Mouse (Mus musculus) right cerebral cortex, postnatal 36 days (tissue): ENCODE results near the gene Folr1.

ENCODE experiments used
- DNase-seq, 2 experiments: peaks; one replicate each; pipeline ENCODE4 v3.0.0; 2022; ENCODE audit warnings: low spot score in 2 of 2, mixed read lengths in 1 of 2

Gene Folr1

GRCm38 (mm10) chr7:101870629-101871028 lies at the start of gene Folr1:
TSS of gene Folr1 (minus strand) at chr7:101870788.
- no peak for DNase-seq

- peak in 1 of 2 experiments; percentile 40 for DNase-seq
Observed at GRCm38 (mm10) chr7:101918071-101918470, 47.5 kb upstream of the Folr1 start.

GRCm38 (mm10) chr7:101911982-101912381 lies 41.4 kb upstream of the Folr1 start:
- no peak for DNase-seq

- no peak for DNase-seq
Observed at GRCm38 (mm10) chr7:101910138-101910537, 39.5 kb upstream of the Folr1 start.

- DNase-seq = no peak
Observed at GRCm38 (mm10) chr7:101908367-101908766, 37.8 kb upstream of the Folr1 start.

GRCm38 (mm10) chr7:101906696-101907095 lies 36.1 kb upstream of the Folr1 start:
- no peak for DNase-seq

- no peak for DNase-seq
Observed at GRCm38 (mm10) chr7:101906287-101906681, 35.7 kb upstream of the Folr1 start, which contains the start of gene Tomt. TSS of gene Tomt (minus strand) at chr7:101906359.

GRCm38 (mm10) chr7:101905561-101906286 lies 35.1 kb upstream of the Folr1 start, which contains the start of gene Lamtor1:
TSS of gene Lamtor1 (plus strand) at chr7:101905904.
- DNase-seq = peak; percentile 100

- DNase-seq = no peak
Observed at GRCm38 (mm10) chr7:101902846-101903245, 32.3 kb upstream of the Folr1 start.

GRCm38 (mm10) chr7:101901969-101902368 lies 31.4 kb upstream of the Folr1 start:
- no peak for DNase-seq

GRCm38 (mm10) chr7:101900331-101901097 lies 29.9 kb upstream of the Folr1 start:
- DNase-seq = no peak

GRCm38 (mm10) chr7:101896104-101897066 lies 25.8 kb upstream of the Folr1 start:
- peak; percentile 98 to 99 for DNase-seq

GRCm38 (mm10) chr7:101895695-101896094 lies 25.1 kb upstream of the Folr1 start:
- no peak for DNase-seq

GRCm38 (mm10) chr7:101888460-101888859 lies 17.9 kb upstream of the Folr1 start:
- no peak for DNase-seq

GRCm38 (mm10) chr7:101886274-101886673 lies 15.7 kb upstream of the Folr1 start:
- no peak for DNase-seq

- DNase-seq = no peak
Observed at GRCm38 (mm10) chr7:101884160-101884559, 13.6 kb upstream of the Folr1 start.

GRCm38 (mm10) chr7:101882413-101883154 lies 12.0 kb upstream of the Folr1 start:
- DNase-seq = peak in 1 of 2 experiments; percentile 48

GRCm38 (mm10) chr7:101880855-101881254 lies 10.3 kb upstream of the Folr1 start:
- no peak for DNase-seq

- DNase-seq = no peak
Observed at GRCm38 (mm10) chr7:101875978-101876377, 5.4 kb upstream of the Folr1 start.

GRCm38 (mm10) chr7:101871296-101871695 lies 708 bp upstream of the Folr1 start:
- no peak for DNase-seq

GRCm38 (mm10) chr7:101869163-101869500 lies 1.5 kb downstream of the Folr1 start:
- no peak for DNase-seq
